Mouse (Mus musculus): Measurements from ENCODE around the gene Cnnm2.

DNA sequence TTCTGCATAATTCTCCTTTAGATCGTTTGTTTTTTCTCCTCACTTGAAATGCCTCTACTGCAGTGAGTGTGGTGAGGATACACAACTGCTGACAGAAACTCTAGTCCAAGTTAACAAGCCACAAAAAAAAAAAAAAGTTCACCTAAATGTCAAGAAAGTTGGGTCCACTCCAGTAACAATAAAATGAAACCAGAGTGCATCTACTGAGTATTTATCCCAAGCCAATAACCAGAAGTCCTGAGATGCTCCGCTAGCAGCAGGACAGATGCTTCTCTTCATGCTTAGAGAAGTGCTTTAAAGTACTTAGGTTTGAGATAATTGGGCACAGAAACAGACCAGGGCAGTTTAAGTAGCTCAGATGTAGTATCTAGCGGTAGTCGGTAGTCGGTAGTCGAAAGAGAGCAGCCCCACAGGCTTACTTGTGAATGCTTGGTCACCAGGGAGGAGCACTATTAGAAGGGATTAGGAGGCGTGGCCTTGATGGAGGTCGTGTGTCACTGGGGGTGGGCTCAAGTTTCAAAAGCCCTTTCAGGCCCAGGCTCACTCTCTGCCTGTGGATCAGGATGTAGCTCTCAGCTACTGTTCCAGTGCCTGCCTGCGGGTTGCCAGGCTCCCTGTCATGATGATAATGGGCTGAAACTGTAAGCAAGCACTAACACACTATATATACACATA is 154.1 kb downstream of the Cnnm2 start:
- TF ChIP-seq POLR2A (IDR thresholded peaks at IDR 0.05; ENCODE audit: low read depth, low read length) (no peak), CTCF (IDR thresholded peaks at IDR 0.05; ENCODE audit: borderline replicate concordance, insufficient read depth, low read length) (no peak)

Data from embryonic fibroblast, embryonic 13.5 days (primary cell).